Mouse (Mus musculus) kidney, adult 2 months (tissue): ENCODE measurements around the gene Abi1.

Source experiments
- CTCF ChIP-seq: fragments of 200-500 bp; conservative IDR thresholded peaks from 2 replicates; pipeline ENCODE4 v1.5.1; 2011; ENCODE audit warnings: low read depth, mild to moderate bottlenecking, control low read depth, low read length, moderate library complexity, mixed read lengths; ENCODE audit not compliant: insufficient read depth, insufficient read length
- POLR2A ChIP-seq: fragments of 200-500 bp; IDR thresholded peaks from one replicate; pipeline ENCODE4 v1.6.1; 2011; ENCODE audit warnings: low read depth, low read length, control low read depth

DNA sequence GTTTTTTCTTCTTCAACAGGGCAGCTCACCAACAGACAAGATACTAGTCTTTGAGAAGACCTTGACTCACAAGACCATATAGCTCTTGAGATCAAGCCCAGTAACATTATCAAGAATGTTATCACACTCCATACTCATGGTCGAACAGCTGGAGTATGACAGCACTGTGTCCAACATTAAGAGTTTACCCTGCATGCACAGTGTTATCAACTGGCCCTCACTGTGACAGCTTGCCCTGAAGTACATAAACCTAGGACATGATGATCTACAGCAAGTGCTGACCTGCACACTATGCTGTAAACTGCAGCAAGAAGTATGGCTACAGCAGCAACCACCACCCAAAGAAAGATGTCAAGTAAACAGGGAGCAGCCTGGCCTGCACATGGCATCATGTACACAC is 13.7 kb downstream of the Abi1 start:
- TF ChIP-seq POLR2A (no peak), CTCF (no peak)
